Mouse (Mus musculus) cerebellum, postnatal 36 days (tissue): Measurements from ENCODE around the gene Crtc2.
A peak's percentile ranks its signal among the peaks of the same experiment; 100 is the strongest.
"Not testable (repeated sequence)": the region's sequence is repeated elsewhere in the genome, so short reads cannot be mapped to it uniquely, and the experiment has no call there.

Source experiments
- DNase-seq, 2 experiments: peaks; one replicate each; pipeline ENCODE4 v3.0.0; 2021 to 2022; ENCODE audit warnings: mixed read lengths in 2 of 2

The Crtc2 gene

DNA sequence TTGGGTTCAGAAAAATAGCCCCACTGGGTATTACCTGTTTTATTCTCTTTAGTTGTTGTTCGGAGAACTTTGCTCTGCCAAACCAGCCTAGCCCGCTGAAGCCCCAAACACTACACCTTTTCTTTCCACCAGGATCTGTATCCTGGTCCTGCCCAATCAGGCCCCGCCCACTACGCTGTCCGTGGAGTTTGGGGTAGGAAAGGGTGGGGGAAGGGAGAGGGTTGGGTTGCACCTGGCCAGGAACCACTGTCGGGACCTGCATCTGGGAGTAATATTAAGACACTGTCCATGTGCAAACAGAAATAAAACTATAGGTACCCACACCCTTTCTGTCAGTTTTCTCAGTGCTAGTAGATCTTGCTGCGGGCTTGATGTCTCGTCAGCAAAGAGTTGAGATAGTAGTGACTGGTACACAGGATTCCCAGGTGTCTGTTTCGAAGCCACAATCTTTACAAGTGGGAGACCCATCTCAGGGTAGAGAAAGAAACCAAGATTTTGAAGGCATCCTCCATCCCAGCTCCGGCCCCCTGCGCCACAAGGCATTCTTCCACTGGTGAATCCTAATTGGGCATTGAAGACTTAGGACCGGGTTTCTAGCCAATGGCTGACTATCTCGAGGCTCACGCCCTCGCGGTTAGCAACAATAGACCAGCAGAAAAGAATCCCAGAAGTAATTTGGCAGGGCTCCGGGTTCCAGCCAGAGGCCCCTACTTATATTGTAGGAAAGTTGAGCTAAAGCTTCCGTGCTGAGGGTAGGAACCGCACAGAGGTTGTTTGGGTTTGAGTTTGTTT is 10.8 kb upstream of the Crtc2 start, which contains the start of gene Creb3l4:
Gene Creb3l4 (minus strand): TSS at position 529 of the 792 bp plus-strand sequence.
- no peak for DNase-seq

DNA sequence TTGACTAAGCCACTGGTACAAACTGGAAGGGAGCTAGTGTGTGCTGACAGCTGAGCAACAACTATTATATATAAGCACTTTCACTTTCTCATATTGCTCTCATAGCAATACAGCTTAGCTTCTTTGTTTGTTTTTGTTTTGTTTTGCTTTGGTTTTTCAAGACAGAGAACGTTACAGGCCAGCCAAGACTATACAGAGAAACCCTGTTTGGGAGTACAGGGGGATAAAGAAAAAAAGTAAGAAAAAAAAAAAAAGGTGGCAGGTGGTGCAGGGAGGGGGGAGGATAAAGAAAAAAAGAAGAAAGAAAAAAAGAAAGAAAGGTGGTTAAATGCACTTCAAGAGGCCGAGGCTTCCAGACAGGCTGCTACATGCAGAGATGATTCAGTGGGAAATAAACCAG is 8.6 kb upstream of the Crtc2 start:
- DNase-seq = no peak

DNA sequence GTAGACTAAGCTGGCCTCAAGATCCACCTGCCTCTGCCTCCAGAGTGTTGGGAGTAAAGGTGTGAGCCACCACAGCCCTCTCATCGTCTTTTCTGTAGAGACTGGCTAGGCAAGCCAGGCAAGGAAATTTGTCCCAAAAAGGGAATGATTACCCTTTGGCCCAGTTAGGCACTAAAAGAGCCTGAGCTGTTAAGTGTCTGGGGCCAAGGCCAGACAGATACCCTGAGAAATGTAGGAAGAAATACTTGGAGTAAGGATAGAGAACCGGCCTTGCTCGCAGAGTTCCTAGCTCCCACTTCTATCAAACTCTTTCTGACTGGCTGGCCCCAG is 6.4 kb upstream of the Crtc2 start:
- no peak for DNase-seq

DNA sequence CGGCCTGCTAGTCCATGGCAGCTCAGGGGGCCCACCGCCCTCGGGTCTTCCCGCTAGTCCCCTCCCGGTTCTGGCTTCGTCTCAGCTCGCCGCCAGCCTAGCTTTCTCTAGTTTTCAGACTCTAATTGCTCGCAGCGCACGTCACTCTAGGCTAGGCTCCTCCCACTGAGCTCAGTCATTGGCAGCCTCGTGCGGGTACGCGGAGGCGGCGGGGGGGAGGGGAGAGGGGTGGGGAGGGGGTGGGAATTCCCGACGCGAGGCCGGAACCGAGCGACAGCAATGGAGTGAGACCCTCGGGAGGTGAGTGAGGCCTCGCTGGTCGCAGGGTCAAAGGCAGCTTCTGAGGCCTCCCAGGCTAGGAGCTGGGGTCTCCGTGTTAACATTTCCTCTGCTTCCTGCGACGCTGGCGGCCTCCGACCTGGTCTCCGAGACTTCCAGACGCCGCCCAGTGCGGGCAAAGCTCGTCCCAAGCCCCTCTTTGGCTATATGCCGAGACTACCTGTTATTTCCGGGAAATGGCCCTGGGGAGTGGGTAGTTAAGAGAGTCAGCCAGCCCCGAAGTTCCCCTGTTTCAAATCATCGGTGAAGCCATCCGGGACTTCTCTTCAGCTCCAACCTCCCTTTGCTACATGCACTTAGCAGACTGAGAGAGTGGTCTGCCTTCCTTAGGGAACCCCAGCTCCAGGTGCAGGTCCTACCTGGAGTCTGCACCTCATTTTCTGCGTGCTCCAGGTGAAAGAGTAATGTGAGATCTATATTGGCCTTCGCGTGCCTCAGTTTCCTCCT is 5.8 kb upstream of the Crtc2 start, which contains the start of gene Slc39a1:
Gene Slc39a1 (plus strand): TSS at position 213 of the 786 bp plus-strand sequence.
- peak; percentile 89 to 91 for DNase-seq

DNA sequence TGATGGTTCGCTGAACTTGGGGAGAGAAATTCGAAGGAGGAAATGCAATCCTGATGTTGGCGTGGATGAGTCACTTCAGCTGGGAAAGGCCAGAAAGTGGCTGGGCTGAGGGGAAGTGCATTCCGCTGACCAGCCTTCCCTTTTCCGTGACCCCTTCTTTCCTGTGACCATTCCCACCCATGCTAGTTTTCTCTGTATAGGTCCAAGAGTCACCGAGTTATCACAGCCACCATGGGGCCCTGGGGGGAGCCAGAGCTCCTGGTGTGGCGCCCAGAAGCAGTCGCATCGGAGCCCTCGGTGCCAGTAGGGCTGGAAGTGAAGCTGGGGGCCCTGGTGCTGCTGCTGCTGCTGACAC is 5.2 kb upstream of the Crtc2 start:
- no peak for DNase-seq

DNA sequence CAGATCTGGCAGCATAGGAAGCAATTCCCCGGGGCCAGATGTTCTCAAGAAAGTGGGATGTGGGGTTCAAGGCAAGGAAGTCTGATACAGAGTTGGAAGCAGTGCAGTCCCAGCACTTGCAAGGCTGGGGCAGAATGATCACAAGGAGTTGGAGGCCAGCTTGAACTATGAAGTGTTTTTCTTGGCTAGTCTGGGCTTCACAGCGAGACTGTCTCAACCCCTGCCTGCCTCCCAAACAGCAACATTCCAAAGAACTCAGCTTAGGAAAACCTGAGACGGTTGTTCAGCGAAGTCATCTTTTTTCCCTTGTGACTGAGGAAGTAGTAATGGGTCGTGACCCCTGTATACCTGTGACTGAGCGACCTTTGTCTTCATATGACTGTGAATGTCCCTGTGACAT is 3.2 kb upstream of the Crtc2 start:
- DNase-seq = no peak

GRCm38 (mm10) chr3:90251731-90252226 is 2.2 kb upstream of the Crtc2 start:
- not testable (repeated sequence) for DNase-seq

DNA sequence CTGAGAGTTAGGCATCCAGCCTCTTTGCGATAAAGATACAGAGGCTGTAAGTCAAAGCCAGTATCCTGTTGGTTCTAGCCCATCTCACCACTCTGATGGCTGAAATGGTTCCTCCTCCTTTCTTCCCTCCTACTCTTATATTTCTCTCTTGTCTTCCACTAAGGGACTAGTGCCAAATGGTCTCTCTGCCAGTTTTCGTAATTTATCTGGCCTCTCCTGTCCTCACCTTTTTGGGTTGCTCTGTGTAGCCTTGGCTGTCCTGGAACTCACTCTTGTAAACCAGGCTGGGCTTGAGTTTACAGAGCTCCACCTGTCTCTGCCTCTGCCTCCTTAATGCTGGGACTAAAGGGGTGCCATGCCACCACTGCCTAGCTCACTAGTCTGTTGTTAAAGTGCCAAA is 1.3 kb upstream of the Crtc2 start:
- DNase-seq = not testable (repeated sequence)

DNA sequence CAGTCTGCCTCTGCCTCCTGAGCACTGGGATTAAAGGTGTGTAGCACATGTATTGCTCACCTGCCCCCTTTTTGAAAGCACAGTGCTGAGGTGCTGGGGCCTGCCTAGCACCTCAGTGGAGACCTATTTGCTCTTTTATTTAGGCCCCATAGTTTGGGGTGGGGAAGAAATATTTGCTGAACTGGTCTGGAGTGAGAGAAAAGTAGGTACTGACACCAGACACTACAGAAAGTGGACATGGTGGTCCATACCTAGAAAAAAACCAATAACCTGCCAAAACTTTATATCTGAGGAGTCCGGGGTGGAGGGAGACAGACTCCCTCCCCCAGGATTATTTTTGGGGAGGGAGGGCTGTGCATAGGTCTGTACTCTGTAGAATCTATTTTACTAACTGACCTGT is 789 bp upstream of the Crtc2 start:
- DNase-seq = not testable (repeated sequence)

- no peak for DNase-seq
Observed at GRCm38 (mm10) chr3:90254419-90255193, 643 bp downstream of the Crtc2 start.

GRCm38 (mm10) chr3:90255194-90255565 is 1.2 kb downstream of the Crtc2 start:
- DNase-seq = no peak

DNA sequence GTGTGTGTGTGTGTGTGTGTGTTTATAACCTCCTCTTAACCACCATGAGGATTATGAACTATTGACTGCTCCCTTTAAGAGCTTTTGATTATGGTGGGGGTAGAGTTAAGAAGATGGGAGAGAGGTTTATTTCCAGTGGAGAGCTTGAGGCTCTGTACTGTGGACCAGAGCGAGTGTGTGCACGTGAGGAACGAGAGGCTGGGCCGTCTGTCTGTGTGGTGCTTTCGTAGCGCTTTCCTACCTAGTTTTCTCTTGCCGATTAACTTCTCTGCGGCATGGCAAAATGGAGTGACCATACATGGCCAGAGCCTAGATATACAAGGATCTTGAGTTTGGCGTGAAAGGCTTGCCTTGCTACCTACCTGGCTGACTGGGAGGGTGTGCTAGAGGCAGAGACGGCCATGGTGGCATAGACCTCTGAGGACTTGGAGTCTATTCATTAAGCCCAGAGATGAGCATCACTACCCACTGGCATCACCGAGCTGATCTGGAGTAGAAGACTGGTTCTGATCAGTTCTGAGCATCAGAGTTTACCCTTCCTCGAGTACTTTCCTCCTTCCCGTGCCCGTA is 1.9 kb downstream of the Crtc2 start:
- no peak for DNase-seq

- DNase-seq = peak; percentile 98
Observed at GRCm38 (mm10) chr3:90256731-90257530, 3.0 kb downstream of the Crtc2 start.

- no peak for DNase-seq
Observed at GRCm38 (mm10) chr3:90258521-90258920, 4.6 kb downstream of the Crtc2 start.

DNA sequence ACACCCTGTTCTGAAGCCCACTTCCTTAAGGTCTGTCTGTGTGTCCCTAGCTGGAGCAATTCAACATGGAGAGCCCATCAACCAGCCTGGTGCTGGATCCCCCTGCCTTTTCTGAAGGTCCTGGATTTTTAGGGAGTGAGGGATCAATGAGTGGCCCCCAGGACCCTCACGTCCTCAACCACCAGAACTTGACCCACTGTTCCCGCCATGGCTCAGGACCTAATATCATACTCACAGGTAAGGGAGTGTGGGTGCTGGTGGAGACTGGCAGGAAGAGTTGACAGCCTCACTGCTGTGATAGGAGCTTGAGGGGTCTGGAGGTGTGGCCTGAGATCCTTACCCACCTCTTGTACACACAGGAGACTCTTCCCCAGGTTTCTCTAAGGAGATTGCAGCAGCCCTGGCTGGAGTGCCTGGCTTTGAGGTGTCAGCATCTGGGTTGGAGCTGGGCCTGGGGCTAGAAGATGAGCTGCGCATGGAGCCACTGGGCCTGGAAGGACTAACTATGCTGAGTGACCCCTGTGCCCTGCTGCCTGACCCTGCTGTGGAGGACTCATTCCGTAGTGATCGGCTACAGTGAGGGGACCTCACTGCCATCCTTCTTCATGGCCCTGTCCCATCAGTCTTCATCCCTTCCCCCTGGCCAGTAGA is 9.3 kb downstream of the Crtc2 start:
- DNase-seq = no peak

GRCm38 (mm10) chr3:90264687-90265033 is 10.7 kb downstream of the Crtc2 start:
- DNase-seq = peak in 1 of 2 experiments; percentile 34

- DNase-seq = peak; percentile 93 to 94
Observed at GRCm38 (mm10) chr3:90265034-90265931, 11.3 kb downstream of the Crtc2 start, which contains the start of gene Dennd4b. Gene Dennd4b (plus strand): TSS chr3:90265185.

DNA sequence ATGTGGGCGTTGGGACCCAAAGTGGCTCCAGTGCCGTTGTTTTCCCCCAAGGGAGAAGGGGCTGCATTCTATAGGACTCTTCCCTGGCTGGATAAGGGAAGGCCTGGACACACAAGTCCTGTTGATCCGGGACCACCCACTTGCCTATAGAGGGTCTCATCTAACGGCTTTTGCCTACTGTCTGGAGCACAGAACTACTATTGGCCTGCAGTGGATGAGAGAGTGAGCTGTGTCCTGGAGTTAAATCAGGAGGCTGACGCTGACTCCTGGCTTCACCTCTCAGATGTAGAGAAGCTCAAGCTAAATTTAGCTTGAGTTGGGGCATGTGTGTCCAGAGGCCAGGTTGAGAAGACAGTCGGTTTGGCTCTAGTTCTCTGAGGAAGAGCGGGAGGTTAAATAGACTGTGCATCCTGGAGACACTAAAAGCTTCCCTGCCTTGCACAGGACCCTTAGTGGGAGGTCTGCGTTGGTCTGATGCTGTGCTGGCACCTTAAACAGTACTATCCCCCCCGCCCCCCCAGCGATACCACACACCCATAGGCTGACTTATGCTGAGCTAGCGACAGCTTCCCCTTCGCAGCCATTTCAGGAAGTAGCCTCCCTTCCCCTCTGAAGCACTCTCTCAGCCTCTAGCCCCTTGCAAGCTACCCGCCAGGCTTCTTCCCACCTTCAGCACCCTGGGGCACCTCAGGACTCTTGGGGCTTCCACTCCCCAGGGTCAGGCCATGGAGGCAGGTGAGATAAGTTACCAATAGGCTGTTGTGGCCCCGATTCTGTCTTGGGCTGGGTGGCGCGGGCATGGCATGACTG is 12.2 kb downstream of the Crtc2 start:
- peak; percentile 33 to 59 for DNase-seq
